Mouse (Mus musculus) liver, adult 2 months (tissue): ENCODE measurements around the gene Stk24.

Source experiments
- CTCF ChIP-seq: fragments of 200-500 bp; IDR thresholded peaks from 2 replicates; pipeline ENCODE4 v1.5.1; 2011; ENCODE audit warnings: low read depth, low read length, control low read depth
- POLR2A ChIP-seq: fragments of 200-500 bp; IDR thresholded peaks from 2 replicates; pipeline ENCODE4 v1.6.1; 2011; ENCODE audit warnings: low read length, control low read depth; ENCODE audit not compliant: insufficient read depth; ENCODE audit errors: extremely low read depth

GRCm38 (mm10) chr14:121339951-121340401, 39.8 kb downstream of the Stk24 start:
- no peak for TF ChIP-seq CTCF
- TF ChIP-seq POLR2A: no peak
